Mouse (Mus musculus) monocyte, adult 5-6 weeks (primary cell): ENCODE results near the gene Ebp. TPM values are rescaled to one million over a fixed set of nuclear protein-coding genes. Genes with fewer than 3 reads are reported as not detected.
A peak's percentile ranks its signal among the peaks of the same experiment; 100 is the strongest.

ENCODE experiments used
- ATAC-seq: fragments of 153-309, 156-312 bp; replicated peaks from 2 replicates; pipeline ENCODE4 v1.8.0; 2017; ENCODE audit warnings: mild to moderate bottlenecking; ENCODE audit not compliant: low TSS enrichment, insufficient number of reproducible peaks, severe bottlenecking, poor library complexity, low FRiP score
- total RNA-seq: library from RNA; stranded (forward); fragments of 200-1000, 200-491, 200-594 nt; gene quantifications from 3 replicates; pipeline ENCODE4 v1.2.3, GENCODE M21; 2017

Ebp gene
- total RNA-seq, 1 experiment from 2014 or later: 117 TPM

- no peak for ATAC-seq
Observed at GRCm38 (mm10) chrX:8203105-8203504, 9.8 kb upstream of the Ebp start.

- ATAC-seq: peak; percentile 99
Observed at GRCm38 (mm10) chrX:8192640-8193418, 483 bp downstream of the Ebp start.

- ATAC-seq: no peak
Observed at GRCm38 (mm10) chrX:8192126-8192639, 1.1 kb downstream of the Ebp start.

GRCm38 (mm10) chrX:8182871-8183540 is 10.3 kb downstream of the Ebp start:
- ATAC-seq: no peak

- no peak for ATAC-seq
Observed at GRCm38 (mm10) chrX:8179646-8180045, 13.7 kb downstream of the Ebp start.

GRCm38 (mm10) chrX:8178871-8179270 is 14.4 kb downstream of the Ebp start:
- ATAC-seq: no peak

- peak; percentile 92 for ATAC-seq
Observed at GRCm38 (mm10) chrX:8175504-8176385, 17.6 kb downstream of the Ebp start, which contains the start of gene Tbc1d25. Gene Tbc1d25, minus strand, starts transcription at chrX:8176181.

- no peak for ATAC-seq
Observed at GRCm38 (mm10) chrX:8175169-8175503, 18.2 kb downstream of the Ebp start.

GRCm38 (mm10) chrX:8167716-8168647 is 25.3 kb downstream of the Ebp start:
- ATAC-seq: peak; percentile 53; the same call in 1 of the 2 replicates

GRCm38 (mm10) chrX:8164471-8164870 is 28.8 kb downstream of the Ebp start:
- no peak for ATAC-seq

- ATAC-seq: no peak
Observed at GRCm38 (mm10) chrX:8163076-8163475, 30.2 kb downstream of the Ebp start.

- ATAC-seq: peak; percentile 89
Observed at GRCm38 (mm10) chrX:8145153-8145991, 47.9 kb downstream of the Ebp start, which contains the start of gene Rbm3. Gene Rbm3, minus strand, starts transcription at chrX:8145880.

- ATAC-seq: no peak
Observed at GRCm38 (mm10) chrX:8143750-8144149, 49.6 kb downstream of the Ebp start.

- ATAC-seq: no peak
Observed at GRCm38 (mm10) chrX:8142948-8143347, 50.4 kb downstream of the Ebp start.

GRCm38 (mm10) chrX:8141058-8141457 is 52.3 kb downstream of the Ebp start:
- no peak for ATAC-seq

GRCm38 (mm10) chrX:8140446-8140845 is 52.9 kb downstream of the Ebp start:
- ATAC-seq: no peak

GRCm38 (mm10) chrX:8139480-8139879 is 53.8 kb downstream of the Ebp start:
- ATAC-seq: no peak
